Mouse (Mus musculus): ENCODE measurements around the gene Mmp24.

The Mmp24 gene

DNA sequence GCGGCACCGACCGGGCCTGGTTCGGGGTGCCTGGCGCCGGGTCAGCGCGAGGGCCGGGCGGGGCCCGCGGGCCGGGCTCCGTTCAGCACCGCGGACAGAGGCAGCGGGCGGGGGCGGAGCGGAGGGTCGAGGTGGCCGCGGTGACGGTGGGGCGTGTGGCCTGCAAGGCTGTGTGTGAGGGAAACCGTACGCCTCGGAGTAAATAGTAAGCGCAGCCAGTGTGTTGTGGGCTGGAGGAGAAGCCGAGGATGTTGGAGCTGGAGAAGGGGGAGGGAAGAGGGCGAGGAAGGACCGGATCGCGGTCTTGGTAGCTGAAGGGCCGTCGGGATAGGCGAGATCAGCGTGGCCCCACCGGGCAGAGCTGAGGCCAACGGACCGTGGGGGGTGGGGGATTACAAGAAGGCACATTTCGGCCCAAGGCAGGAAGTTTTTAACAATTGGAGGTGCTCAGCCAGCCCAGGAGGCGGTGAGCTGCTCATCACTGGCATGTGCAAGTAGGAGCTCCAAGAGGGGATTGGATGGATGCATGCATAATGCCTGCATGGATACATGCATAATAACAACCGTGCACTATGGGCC, 632 bp downstream of the Mmp24 start:
- peak; percentile 54 for DNase-seq (ENCODE audit: low spot score)

DNA sequence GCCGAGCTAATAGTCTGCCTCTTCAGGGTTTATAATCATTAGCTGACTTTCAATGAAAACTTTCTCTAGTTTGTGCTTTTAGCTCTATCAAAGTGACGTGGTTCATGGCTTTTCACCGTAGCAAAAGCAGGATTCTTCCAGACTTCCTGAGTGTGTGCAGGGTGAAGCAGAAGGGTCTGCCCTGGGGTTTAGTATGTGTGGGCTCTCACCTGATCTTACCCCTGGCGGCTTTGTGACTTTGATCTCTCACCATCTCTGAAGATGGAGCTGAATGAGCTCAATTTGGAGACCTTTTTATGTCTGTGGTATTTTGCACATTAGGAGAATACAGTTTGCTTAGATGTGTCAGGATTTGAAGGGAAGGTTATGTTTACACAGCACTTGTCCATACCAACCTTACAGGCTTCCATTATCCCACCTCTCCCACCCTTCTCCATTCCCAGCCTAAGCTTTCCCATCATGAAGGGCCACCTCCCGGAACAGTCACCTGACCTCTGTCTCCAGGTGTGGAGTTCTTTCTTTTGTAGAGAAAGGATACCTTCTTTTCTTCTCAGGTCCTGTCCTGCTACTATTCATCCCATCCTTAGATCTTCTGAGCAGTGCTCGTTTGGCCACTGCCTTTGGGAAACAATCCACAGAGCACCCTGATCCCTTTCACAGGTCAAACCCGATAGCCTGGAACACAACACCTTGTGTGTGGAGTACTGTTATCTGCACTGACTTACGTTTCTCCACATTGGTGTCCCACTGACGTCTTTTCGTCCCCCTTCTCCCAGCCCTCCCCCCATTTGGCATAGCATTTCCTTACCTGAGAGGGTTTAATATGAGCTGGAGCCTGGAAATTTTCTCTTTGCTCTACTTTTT, 1.9 kb downstream of the Mmp24 start:
- no peak for DNase-seq (ENCODE audit: low spot score)

DNA sequence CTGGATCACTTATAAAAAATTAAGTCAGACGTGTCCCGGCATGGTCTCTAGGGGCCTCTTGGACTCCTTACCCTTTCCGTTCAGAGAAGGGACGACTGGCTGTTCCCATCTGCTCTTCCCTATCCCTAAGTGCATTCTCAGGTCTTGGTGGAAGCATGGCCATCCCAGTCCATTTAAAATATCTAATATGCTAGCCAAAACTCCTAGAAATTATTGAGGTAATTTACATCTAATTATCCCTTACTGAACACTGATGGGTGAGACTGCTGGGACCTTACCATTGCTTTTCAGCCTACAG, 2.5 kb downstream of the Mmp24 start:
- DNase-seq (ENCODE audit: low spot score) = no peak

- no peak for DNase-seq (ENCODE audit: low spot score)
Observed at GRCm38 (mm10) chr2:155778004-155778403, 2.9 kb downstream of the Mmp24 start.

GRCm38 (mm10) chr2:155779066-155779465, 3.9 kb downstream of the Mmp24 start:
- no peak for DNase-seq (ENCODE audit: low spot score)

DNA sequence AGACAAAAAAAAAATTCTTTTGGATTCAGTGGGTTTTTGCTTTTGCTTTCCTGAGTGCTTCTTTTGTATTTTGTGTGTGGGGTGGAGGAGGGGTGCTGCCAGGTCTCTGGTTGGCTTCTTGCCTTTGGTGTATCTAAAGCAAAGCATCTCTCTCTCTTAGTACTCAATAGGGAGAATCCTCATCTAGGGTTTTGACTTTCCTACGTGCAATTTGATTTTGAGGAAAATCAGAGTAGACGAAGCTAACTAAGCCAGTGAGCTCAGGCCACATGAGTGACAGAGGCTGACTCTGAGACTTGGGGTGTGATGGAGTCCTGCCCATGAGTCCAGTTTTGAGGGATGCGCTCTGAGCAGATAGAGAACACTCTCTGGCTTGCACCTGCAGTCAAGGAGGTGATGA, 4.4 kb downstream of the Mmp24 start:
- no peak for DNase-seq (ENCODE audit: low spot score)

DNA sequence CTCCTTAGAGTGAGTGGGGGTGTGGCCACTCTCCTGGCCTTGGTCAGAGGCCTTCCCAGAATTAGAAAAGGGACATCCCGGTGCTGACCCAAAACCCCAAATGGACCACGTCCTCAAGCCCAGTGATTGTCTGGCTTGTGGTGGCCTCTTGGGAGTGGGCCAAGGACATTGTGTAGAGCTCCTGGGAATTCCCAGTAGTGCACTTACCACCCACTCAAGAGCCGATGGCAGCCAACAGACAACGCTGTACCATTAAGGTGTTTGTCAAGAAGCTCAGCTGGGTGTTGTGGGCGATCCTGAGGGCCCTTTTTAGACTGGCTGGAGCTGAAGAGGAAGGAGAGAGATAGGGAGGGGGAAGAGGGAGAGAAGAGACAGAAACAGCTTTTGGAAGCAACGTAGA, 9.4 kb downstream of the Mmp24 start:
- DNase-seq (ENCODE audit: low spot score) = no peak

DNA sequence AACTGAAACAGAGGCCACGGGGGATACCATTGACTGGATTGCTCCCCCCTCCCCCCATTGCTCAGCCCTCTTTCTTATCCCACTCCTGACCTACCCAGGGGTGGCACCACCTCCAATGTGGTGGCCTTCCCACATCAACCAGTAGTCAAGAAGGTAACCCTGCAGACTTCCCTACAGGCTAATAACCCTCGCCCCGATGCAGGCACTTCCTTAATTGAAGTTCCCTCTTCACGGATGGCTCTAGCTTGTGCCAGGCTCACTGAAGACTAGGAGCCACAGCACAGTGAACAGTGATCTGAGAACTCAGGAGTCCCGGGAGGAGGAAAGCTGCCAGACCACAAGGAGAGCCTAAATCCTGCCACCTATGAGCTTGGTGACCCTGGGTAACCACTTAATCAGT, 11.8 kb downstream of the Mmp24 start:
- no peak for DNase-seq (ENCODE audit: low spot score)

GRCm38 (mm10) chr2:155787949-155788931, 13.1 kb downstream of the Mmp24 start:
- no peak for DNase-seq (ENCODE audit: low spot score)

DNA sequence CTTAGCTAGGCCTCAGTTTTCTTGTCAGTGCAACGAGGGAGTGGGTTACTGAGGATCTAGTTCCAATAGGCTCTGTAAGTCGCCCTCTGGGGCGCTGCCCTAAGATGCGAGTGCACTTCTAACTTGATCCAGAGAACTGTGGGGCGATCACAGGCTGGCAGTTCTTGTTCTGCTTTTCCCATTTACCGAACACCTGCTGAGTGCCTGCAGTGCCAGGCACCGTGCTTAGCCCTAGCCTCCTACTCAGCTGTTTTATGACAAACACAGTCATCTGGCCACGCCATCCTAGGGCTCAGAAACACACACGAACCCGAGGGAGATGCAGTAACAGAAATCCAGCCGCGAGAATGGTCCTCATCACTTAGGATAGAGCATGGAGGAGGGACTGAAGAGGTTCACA, 17.8 kb downstream of the Mmp24 start:
- no peak for DNase-seq (ENCODE audit: low spot score)

- no peak for DNase-seq (ENCODE audit: low spot score)
Observed at GRCm38 (mm10) chr2:155794674-155795445, 19.7 kb downstream of the Mmp24 start.

DNA sequence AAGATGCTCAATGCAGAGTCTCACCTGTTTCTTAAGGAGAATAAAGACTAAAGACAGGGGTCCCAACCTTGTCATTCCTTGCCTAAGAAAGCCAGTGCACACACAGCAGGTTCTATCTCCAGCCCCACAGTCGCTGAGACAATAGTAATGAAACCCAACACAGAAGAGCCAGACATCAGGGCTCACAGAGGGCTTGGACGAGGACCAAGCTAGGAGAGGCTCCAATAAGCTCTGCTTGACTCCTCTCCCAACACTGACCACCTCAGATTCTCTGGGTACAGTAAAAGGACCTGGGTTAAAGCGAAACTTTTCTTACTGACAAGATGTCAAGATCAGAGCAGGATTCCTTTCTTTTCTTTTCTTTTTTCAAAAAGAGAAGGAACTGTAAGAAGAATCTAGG, 23.5 kb downstream of the Mmp24 start:
- DNase-seq (ENCODE audit: low spot score) = no peak

DNA sequence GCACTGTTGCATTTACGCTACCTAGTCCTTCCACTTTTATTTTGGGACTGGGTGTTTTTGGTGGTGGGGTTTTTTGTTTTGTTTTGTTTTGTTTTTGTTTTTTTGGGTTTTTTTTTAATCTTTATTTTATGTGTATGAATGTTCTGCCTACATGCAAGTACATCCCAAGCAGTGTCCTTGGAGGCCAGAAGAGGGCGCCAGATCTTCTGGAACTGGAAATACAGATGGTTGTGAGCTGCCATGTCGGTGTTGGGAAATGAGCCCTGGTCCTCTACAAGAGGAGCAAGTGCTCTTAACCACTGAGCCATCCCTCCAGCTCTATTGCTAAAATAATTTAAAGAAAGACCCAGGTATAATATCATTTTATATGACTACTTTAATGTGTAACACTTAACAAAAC, 27.6 kb downstream of the Mmp24 start:
- no peak for DNase-seq (ENCODE audit: low spot score)

DNA sequence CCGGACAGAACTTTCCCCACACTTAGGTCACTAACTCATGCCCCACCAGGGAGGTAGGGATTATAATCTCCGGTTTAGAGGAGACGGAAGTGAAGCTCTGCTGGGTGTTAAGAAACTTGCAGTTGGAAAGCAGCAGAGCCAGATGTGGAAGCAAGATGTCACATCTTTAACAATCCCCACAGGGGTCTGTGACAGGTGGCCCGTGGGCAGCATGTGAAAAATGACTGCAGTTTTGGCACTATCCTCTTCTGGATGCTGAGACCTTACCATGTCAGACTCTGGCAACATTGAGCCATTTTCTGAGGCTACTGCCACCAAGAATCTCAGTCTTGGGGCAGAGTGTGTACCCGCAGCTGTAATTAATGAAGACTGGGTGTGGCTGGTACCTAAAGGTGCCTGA, 28.9 kb downstream of the Mmp24 start:
- no peak for DNase-seq (ENCODE audit: low spot score)

- DNase-seq (ENCODE audit: low spot score) = peak; percentile 55
Observed at GRCm38 (mm10) chr2:155805231-155805924, 30.2 kb downstream of the Mmp24 start.

DNA sequence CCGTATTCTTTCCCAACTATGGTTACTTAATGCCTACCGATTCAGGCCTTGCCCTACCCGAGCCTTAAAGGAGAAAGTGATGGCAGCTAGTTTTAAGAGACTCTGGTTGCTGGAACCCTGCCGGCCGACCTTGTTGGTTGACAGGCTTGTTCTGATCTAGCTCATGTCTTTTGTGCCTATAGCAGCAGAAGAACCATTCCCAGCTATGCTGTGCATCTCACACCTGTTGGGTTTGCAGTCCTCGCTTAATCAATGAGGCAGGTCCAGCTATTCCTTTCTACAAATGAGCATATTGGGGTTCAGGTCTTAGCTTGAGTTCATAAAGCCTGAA, 30.7 kb downstream of the Mmp24 start:
- no peak for DNase-seq (ENCODE audit: low spot score)

DNA sequence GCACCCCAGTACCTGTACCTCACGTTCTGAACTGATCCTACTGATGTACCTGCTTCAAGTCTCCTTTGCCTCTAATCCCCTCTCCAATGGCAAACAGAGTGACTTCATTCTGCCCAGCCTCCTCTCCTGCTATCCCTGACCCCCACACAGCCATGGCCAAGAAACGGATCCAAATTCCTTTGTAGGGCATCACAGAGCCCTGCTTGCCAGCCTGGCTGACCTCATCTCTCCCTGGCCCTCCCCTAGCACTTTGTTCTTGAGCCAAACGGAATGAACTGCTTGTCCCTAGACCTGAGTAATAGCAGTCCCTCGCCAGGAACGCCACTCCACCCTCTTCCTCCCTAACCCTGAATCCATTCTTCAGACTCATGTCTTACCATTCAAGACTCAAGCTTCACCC, 31.4 kb downstream of the Mmp24 start:
- no peak for DNase-seq (ENCODE audit: low spot score)

DNA sequence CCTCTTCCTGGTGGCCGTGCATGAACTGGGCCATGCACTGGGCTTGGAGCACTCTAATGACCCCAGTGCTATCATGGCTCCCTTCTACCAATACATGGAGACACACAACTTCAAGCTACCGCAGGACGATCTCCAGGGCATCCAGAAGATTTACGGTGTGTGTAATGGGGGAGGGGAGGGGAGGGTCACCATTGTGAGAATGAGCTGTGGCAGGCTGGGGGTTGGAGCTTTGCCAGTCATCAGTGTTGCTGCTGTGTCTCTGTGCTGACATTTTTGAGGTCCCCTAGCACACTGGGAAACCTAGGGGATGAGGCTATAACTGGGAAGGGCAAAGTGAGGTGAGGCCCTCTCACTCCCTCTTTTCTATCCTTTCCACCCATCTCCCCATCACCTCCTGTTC, 32.3 kb downstream of the Mmp24 start:
- DNase-seq (ENCODE audit: low spot score) = no peak

DNA sequence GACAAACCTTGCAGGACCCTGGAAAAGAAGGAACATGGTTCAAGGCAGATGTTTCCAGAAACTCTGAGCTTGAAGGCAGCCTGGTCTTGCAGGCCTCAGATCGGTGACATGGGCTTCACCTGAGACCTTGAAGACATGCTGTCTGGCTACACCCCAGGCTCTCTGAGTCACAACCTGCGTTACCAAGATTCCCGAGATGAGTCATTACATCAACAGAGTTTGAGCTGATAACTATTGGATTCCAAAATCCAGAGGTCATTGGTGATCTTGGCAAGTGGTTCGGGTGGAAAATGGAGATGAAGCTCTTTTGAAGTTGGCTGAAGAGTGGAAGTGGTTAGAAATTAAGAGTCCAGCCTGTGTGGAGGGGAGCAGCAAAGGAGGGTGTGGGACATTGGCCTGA, 34.5 kb downstream of the Mmp24 start:
- DNase-seq (ENCODE audit: low spot score) = no peak

DNA sequence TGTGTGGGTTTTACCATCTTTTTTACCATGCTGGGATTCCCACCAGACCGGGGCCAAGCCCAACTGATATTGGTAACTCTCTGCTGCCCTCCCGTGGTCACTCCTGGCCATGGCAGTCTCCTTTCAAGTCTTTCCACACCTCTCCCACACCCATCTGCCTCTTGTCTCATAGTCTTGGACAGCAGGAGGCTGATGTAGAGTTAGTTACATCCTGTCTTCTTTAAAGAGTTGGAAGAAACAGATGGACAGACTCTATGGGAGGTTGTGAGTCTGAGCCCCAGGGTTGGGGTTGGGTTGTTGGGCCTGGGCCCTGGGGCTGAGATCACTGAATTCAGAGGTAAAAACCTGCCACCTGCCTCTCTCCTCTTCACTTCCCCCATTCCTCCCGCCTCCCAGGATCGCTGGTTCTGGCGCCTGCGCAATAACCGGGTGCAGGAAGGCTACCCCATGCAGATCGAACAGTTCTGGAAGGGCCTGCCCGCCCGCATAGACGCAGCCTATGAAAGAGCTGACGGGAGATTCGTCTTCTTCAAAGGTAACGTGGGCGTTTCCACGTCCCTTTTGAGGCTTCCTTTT, 36.8 kb downstream of the Mmp24 start:
- peak; percentile 79 for DNase-seq (ENCODE audit: low spot score)

- DNase-seq (ENCODE audit: low spot score) = no peak
Observed at GRCm38 (mm10) chr2:155812637-155813036, 37.5 kb downstream of the Mmp24 start.

Data from urinary bladder, postnatal 14 days (tissue).